Mouse (Mus musculus) layer of hippocampus, postnatal 10 days (tissue): ENCODE results near the gene Fxyd1. TPM values are rescaled to one million over a fixed set of nuclear protein-coding genes. Genes with fewer than 3 reads are reported as not detected.

Source experiments
- DNase-seq, 2 experiments: peaks; one replicate each; pipeline ENCODE4 v3.0.0; 2021; ENCODE audit warnings: low spot score in 2 of 2
- total RNA-seq, 2 experiments: library from RNA; stranded (reverse); gene quantifications; 2 replicates each; pipeline ENCODE4 v1.2.3; 2021

Gene Fxyd1
- total RNA-seq, 2 experiments from 2014 or later = 67.2 to 69.2 TPM

DNA sequence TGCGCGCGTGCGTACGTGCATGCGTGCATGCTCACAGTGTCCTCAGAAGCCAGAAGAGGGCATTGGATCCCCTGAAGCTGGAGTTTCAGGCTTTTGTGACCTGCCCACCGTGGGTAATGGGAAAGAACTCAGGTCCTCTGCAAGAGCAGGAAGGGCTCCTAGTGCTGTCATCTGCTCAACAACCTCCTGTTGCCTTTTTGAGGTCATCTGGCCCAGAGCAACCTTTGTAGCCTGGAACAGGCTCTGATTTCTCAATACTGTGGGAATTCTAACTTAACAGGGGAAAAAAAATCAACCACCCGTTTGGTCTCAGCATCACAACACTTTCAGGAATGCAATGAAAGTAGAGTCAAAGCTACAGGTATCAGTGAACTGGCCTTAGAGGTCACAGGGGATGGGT, 22.7 kb upstream of the Fxyd1 start:
- no peak for DNase-seq

DNA sequence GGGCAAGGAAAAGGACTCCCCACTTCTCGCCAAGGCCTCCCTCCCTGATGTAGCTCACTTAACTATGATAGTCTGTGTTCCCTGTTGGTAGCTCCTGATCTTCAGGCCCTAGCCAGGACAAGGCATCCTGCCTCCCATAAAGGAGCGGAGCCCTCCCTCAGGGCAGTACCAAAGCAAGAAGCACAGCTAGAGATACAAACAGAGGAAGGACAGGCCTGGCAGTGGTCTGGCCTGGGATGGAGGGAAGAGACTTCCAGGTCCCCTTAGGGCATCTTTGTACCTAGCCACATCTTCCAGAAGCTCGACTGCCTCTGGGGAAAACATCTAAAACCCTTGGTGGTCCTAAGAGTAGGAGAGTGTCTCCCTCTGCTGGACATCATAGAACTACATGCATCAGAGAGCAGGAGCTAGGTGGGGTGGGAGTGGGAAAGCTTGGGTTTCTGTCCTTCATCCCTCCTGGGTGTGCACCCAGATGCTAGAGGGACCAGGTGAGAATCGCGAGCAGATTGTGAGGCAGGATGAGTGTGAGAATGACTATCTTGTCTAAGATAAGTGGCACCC, 21.0 kb upstream of the Fxyd1 start:
- peak; percentile 72 to 74 for DNase-seq

DNA sequence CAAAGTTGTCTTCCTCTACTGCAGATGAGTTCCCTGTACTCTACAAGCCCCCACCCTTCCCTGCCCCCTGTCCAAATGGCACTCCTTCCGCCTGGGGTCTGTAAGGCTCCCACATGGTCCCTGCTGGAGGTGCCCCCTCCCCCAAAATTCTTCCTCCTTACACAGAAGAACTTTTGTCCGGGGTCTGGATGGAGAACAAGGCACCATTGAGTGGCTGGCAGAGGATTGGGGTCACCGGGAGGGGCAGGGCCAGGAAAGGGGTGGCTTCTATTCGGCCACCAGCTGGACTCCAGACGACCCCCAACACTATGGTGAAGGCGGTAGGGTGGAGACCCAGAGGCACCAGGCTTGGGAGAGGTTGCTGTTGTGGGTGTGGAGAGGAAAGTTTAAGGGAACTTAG, 20.5 kb upstream of the Fxyd1 start:
- DNase-seq = peak; percentile 58 to 67

DNA sequence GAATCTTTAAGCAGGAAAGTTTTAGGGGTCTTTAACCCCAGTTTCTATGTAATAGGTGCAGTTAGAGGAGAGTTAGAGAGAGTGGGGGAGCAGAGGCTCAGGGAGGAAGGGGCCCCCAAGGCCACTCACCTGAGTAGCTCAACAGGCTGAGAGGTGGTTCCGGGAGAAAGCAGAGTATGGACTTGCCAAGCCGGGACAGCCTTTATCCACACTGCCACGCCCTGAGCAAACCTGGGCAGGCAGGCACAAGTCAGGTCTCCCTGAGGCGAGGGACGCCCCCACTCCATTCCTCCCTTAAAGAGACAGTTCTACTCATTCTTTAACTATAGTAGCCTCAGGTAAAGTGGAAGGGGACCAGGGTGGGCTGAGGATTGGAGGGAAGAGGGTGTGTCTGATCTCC, 19.5 kb upstream of the Fxyd1 start, which contains the start of gene Fxyd3:
Gene Fxyd3, minus strand, starts transcription at position 213 of the 400 bp plus-strand sequence.
- no peak for DNase-seq

DNA sequence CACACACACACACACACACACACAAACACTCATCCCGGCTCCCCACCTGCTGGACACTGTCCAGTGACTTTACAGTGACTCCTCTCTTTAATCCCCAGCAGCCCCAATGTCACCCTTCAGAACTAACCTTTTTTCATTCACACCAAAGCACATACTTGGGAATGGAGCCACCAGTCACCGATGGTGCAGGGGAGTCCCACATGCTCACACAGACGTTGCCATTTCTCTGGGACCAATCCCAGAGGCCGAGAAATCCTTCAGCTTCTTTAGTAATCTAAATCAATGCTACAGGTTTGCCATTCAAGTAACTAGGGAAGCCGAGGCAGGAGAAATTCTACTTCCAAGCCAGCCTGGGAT, 17.7 kb upstream of the Fxyd1 start:
- DNase-seq = peak in 1 of 2 experiments; percentile 53

DNA sequence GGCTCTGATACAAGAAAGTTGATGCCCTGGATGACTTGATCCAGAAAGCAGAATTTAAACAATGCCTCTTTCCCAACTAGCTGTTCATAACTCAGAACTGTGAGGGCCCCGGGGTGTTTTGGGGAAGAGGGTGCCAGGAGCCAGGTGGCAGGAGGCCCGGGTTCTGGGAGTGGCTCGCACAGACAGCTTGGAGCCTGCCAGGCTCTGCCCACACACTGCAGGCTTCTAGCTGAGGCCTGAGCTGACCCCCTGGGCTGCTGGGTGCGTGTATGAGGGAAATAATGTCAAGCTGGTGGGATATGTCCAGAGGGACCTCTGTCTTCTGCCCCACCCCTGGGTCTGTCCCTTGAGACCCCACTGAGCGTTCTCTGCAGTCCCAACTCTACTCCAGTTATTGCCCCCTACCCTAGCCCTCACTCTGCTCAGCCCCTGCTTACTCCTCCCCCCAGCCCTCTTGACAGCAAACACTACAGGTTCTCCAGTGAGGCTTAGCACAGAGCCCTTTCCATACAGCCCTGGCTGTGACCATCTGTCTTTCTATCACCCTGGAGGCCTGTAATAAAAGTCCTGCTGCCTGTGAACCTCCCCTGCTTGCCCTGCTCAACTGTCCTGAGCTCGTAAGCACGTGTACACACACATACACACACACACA, 17.2 kb upstream of the Fxyd1 start:
- DNase-seq = peak in 1 of 2 experiments; percentile 53

DNA sequence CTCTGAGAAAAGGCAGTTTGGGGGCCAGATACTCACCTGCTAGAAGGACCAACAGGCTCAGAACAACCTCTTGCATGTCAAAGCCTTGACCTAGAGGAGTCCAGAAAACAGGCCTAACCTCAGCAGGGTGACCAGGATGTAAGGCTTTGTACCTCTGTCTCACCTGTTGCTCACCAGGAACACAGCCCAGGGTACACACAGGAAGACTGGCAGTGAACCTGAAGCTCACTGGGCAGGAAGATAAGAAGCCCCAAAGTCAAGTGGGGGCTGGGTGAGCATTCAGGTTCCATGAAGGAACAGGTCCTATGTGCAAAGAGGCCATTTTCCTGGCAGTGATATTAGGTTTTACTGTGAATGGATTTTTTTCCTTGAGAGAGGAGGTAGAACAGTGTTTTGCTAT, 16.5 kb upstream of the Fxyd1 start:
- no peak for DNase-seq

DNA sequence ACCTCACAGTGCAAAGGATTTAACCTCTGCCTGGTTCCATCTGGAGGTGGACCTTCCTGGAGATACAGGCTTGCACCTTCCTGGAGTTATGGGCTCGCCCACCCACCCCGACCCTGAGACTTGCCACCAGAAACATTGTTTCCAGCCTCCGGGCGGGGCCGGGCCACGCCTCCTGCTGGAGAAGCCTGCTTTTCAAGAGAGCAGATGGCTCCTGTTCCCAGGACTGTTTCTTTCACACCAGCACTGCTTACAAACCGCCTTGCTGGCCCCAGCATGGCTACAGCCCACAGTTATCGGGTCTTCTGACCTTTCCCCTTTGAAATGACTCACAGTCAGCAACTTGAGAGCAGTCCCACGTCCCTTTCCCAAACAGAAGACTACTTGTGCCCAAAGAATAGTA, 15.3 kb upstream of the Fxyd1 start:
- no peak for DNase-seq

DNA sequence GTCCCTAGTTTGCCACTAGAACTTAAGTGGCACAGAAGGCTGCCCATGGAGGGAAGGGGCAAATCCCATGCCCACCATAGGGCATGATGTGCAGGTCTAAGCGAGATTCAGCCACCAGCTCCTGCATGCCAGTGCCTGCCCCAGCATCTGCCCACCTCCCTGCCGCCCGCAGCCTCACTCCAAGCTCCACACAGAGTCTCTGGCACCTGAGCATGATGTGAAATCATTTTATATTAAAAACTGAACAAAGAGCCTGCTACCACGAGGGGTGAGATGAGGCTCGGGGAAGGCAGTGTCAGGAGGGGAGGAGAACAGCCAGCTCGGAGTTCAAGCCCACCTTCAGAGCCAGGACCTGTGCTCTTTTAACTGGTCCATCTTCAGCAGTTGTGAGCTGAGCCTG, 13.3 kb upstream of the Fxyd1 start:
- no peak for DNase-seq

DNA sequence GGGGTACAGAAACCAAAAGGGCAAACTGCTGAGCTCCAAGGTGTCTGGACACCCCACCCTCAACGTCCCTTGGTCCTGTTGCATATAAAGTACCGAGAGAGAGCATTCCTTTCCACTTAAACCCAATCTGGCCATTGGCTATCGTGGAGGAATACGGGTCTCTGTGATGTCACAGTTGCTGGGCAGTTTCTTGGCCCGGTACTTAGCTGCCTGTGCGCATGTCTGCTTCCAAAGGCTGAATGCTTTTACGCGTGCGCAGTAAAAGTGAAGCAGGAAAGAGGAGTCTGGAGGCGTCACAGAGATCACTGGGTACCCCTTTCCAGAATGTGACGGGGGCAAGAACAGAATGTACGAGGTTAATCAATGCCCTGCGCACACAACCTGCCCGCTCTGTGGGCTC, 12.5 kb upstream of the Fxyd1 start:
- no peak for DNase-seq

DNA sequence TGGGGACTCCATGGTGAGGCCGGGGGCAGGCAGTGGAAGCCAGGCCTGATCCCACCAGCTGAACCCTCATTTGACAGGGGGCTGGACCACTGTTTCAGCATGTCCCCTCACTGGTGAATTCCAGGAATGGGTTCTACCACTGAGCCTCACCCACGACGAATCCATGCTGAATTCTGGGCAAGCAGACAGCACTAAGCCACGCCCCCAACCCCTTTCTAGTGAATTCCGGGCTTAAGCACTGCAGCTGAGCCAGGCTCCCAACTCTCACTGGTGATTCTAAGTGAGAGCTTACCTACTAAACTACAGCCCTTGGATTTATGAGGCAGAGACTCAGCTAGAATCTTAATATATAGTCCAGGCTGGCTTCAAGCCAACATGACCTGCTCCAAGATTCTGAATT, 10.8 kb upstream of the Fxyd1 start:
- peak; percentile 56 to 60 for DNase-seq

DNA sequence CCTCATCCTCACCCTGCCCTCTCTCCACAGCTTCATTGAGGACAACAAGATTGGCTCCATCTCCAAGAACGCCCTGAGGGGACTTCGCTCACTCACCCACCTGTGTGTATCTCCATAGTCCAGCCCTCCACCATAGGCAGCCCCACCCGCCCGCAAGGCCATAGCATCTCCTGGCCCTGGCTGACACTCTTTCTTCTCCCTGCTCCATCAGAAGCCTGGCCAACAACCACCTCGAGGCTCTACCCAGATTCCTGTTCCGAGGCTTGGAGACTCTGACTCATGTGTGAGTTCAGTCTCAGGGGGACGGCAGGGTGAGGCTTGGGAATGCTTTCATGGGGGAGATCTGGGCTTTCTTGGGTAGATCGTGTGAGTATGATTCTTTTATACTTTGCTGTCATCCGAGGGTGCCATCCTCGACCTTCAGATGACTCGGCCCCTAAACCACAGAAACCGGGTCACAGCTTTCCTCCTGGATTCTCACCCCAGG, 6.1 kb upstream of the Fxyd1 start:
- no peak for DNase-seq

DNA sequence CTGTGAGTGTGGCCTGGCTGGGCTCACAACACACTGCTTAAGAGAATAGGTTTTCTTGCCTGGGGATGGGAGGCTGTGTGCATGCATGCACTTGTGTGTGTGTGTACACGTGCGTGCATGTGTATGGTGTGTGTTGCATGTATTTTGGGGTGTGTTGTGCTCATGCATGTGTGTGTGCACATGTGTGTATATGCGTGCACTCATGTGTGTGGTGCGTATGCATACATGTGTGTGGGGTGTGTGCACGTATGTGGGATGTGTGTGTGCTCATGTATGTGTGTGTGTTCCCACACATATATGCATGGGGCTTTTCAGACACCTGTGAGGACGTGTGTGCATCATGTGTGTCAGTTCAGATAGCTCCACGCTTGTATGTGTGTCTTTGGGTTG, 3.6 kb upstream of the Fxyd1 start:
- no peak for DNase-seq

DNA sequence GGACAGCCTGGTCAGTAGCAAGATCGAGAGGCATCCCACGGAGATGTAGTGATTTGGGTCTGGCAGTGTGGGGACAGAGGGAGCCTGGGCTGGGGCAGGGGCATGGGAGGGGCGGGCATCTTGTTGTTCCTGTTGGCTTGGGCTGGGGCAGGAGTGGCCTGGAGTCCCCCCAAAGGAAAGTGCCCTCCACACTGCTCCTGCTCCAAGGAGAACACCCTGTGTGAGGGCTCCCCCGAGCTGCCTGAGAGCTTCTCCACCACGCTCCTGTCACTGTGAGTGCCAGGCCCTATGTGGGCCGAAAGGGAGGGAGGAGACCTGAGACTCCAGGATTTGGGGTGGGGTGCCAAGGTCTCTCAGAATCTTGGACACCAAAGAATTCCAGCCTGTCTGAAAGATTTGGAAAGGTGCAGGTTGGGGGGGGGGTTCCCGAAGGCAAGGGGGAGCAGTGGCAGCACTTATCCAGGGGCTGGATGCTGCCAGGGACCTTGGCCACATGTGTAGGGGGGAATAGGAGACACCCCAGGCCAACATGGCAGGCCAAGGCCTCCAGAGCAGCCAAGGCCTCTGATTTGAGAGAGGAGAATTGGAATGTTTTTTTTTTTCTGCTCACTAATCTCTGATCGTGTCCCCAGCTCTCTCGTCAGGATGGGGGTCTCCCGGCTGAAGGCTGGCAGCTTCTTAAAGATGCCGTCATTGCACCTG, 3.1 kb upstream of the Fxyd1 start:
- DNase-seq = peak in 1 of 2 experiments; percentile 33

DNA sequence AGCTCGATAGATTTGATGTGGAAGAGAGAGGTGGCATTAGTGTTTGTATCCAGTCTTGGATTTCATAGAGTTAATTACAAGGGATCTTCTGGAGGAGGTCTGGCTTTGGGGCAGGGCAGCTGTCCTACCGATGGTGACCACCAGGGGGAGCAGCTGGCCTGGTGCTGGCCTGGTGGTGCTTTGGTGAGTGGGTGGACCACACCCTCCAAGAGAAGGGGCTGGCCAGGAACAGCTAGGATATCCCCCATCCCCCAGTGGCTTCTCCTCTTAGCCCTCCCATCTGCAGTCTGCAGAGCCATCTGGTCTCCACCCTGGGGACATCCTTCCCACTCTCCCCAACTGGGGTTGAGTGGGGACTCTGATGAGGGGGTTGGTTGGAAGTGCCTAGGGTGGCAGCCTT, 2.1 kb upstream of the Fxyd1 start, which contains the start of gene Lgi4:
Gene Lgi4, plus strand, starts transcription at position 235 of the 400 bp plus-strand sequence.
- peak; percentile 89 to 93 for DNase-seq

DNA sequence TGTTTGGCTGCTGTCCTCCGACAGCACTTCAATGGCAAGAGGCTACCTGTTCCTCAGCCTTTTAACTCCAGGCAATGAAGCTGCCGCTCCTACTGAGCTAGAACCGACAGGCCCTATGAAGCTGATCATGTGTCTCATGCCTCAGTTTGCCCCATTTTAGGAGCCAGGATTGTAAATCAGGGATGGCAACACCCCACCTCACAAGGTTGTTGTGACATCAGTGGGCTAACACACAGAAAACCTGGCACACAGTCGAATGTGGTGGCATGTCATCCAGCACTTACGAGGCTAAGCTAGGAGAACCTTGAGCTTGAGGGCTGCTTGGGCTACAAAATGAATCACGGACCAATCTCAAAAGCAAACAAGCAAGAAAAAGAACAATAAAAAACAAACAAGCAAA, 1.2 kb upstream of the Fxyd1 start:
- no peak for DNase-seq

DNA sequence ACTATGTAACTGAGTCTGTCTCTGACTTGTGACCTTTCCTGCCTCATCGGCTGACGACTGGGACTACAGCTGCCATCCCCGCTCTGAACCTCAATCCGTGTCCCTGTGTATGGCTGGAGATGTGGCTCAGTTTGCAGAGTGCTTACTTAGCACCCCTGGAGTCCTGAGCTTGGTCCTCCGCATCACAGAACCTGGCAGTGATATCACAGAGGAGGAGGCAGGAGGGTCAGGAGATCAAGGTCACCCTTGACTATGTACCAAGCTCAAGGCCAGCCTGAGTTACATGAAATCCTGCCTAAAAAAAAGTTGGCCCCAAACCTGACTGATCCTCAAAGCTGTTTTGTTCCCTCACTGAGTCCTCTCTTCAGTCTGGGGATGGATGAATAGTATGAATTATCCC, 731 bp upstream of the Fxyd1 start:
- DNase-seq = no peak

DNA sequence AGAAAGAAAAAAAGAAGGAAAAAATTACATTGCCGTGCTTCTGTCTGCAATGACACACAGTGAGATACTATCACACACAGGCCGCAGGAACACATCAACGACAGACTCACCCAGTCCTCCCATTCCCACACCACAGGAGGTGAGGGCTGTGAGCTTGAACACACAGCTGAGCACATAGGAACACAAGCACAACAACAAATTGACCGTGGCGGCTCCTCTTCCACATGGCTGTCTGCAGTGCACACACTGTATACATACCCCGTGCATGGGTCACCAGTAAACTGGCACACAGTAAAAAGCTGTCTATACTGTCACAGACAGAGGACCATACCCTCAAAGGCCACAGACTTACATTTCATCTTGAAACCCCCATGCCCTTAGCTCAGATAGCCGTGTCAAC, 551 bp downstream of the Fxyd1 start:
- DNase-seq = no peak

DNA sequence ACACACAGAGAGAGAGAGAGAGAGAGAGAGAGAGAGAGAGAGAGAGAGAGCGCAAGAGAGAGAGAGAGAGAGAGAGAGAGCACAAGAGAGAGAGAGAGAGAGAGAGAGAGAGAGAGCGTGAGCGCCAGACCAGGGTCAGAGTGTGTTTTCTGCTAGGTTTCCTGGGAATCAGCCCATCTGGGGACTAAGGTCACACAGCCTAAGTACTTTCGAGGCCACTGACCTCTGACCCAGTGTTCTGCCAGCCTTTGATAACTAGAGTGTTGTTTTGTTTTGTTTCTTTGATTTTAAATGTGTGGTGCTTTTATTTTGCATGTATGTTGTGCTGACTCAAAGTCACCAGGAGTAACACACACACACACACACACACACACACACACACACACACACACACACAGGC, 1.1 kb downstream of the Fxyd1 start:
- no peak for DNase-seq

DNA sequence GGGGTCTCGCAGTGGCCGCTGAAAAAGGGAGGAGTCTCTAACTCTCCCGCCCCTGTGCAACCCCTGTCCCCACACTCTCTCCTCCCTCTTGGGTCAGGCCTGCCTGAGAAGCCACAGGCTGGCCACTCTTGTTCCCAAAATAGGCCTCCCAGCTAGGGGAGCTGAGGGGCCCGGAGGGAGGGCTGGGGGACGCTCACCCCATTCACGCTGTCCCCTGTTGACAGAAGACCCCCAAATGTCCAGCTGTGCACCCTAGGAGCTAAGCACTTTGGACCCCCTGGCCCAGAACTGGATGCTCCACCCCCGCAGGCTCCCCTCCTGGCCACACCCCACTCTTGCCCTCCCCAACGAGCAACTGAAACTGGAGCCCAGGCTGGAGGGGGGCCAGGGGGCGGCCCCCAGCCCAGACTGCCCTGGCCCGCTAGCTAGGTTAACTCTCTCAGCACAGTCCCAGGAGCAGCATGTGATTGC, 1.6 kb downstream of the Fxyd1 start:
- DNase-seq = peak; percentile 68 to 74

DNA sequence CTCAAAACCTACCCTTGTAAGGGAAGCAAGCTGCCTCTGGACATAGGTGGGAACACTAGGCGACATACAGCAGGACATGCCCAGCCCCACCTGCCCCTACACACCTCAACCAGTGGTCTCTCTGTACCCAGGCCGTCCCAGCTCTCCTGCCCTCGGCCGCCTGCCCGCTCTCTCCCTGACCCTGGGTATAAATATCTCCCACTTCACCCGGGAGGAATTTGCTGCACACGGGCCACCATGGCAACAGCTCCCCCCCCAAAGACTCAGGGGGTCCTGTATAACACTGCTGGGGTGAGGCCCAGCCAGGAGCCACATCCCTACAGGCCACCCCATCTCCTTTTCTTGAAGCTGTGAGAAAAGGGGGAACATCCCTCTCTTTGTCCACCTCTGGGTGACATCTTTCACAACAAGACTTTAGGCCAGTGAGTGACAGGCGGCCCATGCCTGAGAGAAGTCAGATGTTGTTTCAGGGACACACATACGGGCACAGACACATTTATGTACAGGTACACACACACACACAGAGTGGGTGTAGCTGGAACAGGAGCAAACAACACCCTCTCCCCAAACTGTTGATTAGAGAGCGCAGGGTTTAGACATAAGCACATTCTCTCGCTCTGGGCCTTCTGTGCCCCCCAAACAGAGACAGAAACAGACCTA, 2.2 kb downstream of the Fxyd1 start:
- no peak for DNase-seq

DNA sequence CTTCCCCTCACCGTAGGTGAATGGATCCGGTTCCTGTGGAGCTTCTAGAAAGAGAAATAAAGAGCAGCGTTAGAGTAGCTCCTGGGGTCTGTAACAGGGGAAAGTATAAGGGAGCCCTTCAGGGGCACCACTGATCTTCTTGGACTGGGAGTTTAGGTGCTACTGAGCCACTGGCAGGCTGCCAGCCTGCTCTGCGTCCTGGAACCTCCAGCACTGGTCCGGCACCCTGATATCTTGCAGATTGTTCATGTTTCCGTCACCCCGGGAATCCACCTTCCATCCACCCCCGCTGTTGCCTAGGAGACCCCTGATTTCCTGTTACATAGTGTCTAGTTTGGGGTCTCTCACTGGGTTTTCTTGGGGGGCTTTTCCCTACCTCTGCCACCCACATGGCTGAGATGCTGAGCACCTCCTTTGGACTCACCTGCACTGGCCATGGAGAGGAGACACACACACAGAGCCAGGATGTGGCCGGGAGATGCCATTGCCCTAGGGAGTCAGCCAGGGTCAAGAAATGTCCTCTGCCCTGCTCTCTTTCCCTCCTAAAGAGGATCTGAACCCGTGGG, 3.0 kb downstream of the Fxyd1 start:
- DNase-seq = no peak
